Mouse (Mus musculus): ENCODE data around the gene Zscan2.
A peak's percentile ranks its signal among the peaks of the same experiment; 100 is the strongest.

Gene Zscan2

DNA sequence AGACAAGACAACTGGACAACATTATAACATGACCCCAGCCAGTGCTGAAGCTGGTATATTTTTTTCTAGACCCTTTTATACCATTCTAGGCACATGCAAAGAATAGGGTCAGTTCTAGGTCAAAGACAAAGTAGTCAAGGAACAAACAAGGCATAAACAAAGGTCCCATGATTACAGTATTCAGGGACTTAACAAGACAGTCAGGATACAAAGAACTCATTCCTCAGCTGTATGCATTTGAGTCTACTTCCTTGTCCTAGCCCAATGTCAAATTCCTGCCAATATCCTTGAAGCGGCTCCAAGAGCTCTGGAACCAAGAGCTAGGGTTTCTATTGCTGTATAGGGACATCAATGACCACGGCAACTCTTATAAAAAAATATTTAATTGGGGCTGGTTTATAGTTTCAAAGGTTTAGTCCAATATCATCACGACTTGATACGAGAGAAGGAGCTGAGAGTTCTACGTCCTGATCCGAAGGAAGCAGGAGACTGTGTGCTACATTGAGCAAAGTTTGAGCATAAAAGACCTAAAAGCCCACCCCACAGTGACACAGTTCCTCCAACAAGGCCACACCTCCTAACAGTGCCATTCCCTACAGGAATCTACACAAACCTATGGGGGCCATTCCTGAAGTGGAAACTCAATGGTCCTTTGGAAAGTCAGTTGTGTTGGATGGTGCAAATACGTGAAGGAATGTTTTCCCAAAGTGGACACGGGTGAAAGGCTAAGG is 16.6 kb upstream of the Zscan2 start:
- DNase-seq (ENCODE audit: low spot score): no peak

DNA sequence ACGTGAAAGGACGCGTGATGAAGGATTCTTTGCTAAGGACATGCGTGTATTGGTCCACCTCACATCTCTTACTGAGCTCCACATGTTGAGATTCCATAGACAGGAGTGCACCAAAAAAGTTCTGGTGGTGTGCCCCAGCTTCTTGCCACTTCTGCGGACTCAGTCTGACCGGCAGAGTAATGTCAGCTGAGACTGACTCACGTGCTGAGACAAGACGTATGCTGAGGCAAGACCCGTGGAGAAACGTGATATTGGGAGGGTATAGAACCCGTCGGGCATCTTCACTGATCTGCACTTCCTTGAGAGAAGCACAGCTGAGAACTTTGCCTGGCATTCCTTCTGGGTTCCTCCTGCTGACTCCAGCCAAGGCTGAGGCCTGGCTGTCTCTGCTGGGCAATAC is 16.0 kb upstream of the Zscan2 start:
- DNase-seq (ENCODE audit: low spot score): no peak

DNA sequence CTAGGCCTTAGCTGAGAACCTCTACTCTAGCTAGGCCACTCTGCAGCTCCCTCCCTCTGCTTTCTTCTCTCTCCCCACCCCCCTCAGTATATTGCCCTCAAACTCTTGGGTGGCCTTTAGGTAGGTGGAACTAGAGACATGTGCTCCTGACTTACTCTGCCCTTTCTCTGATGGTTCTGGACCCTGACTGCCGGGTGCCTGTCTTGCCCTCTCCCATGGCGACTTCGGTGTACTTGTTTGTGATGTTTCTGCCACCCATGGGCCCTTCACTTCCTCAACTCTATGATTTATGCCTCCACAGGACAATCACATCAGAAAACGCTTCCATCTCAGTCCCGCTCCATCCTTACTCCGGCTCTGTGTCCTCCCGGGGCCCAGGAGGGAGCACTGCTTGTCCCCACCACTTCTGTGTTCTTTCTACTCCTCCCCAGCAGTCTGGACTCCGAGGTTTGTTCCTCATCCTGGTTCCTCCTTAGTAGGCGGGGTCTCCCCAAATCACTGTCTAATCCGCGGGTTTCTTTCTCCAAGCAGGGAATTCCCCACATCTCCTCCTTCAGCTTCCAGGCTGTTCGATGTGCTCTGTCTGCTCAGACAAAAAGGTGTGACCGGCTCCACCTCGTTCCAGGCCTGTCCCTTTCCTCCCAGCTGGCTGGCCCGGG is 15.0 kb upstream of the Zscan2 start:
- DNase-seq (ENCODE audit: low spot score): no peak

DNA sequence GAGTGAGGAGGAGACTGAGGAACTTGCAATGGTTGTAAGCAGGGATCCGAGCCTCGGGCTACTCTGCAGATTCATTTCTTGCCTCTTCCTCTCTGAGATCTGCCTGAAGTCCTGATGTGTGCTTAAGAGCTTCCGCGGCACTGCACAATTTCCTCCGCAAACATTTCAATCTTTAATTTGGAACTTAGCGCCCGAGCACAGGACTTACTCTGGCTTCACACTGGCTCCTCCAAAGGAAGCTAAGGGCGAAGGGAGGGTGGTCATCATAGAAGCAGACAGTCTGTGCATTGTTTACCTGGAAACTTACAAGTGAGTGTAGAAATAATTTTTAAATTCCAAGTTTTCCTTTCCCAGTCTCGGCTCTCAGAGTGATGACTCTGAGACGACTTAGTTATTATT is 14.4 kb upstream of the Zscan2 start:
- no peak for DNase-seq (ENCODE audit: low spot score)

DNA sequence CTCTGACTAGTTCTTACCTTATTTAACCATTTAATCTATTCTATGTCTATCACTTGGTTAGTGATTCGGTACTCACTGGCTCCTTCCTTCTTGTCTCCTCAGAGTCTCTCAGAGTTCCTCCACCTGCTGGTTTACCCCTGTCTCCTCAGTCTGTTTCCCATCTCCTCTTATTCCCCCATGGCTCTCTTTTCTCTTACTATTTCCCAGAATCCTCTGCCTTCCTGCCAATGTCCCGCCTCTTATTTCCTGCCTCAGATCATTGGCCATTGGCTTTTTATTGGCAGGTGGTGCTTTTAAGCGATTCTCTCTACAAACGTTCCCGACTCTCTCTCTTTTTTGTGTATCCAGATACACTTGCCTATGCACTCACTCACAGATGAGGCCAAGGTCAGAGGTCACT is 14.0 kb upstream of the Zscan2 start:
- DNase-seq (ENCODE audit: low spot score): no peak

DNA sequence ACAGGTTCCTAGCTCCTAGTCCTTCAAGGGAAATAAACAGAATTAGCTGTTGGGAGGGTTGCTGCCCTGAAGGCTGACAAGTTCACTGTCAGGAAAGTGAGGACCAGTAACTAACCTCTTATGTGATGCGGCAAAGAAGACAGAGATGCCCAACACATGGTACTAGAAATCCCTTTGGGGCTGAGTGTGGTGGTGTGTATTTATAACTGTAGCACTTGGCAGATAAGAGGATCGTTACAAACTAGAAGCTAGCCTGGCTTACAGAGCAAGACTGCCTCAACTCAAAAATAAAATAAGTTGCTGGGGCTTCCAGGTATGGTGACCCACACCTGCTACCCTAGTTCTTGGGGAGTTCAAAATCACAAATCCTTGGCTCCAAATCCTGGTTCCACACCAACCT is 11.5 kb upstream of the Zscan2 start:
- no peak for DNase-seq (ENCODE audit: low spot score)

DNA sequence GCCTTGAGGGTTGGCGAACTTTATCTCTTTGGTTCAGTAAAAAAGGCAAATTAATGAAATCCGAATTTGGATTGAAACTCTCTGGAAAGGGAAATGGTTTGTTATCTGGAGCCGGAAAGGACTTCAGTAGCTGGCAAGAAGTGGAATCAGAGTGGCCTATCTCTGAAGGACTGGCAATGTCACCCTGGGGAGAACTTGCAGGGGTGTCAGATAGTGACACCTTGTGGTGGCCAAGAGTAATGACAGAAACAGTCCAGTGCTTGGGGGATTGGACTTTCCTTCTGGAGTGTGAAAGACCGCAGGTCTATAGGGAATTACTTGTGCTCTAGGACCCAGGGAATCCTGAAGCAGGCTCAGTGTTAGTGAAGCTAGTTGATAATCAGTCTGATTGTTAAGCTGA is 11.0 kb upstream of the Zscan2 start:
- DNase-seq (ENCODE audit: low spot score): no peak

DNA sequence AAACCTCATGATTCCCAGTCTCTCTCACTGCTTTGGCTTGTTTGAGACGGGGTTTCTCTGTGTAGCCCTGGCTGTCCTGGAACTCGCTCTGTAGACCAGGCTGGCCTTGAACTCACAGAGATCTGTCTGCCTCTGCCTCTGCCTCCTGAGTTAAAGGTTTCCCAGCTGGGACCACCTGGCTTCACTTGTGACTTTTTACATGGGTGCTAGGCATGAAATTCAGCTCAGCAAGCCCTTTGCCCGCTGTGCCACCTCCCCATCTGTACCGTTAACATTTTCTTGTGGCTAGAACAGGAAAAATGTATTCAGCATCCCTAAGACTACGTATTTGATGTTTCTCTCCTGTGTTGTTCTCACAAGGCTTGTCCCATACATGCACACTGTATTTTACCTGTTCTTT is 10.2 kb upstream of the Zscan2 start:
- DNase-seq (ENCODE audit: low spot score): no peak

DNA sequence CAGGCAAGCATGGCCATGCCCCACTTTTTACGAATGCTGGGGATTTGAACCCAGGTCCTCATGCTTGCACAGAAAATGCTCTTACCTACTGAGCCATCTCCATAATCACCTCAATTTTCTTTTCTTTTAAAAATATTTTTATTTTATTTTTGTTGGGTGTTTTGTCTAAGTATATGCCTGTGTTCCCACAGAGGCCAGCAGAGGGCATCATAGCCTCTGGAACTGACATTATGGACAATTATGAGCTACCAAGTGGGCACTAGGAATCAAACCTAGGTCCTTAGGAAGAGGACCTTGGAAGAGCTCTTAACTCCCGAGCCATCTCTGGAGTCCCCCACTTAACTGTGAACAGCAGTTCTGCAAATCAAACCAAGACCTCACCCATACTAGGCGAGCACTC is 7.5 kb upstream of the Zscan2 start:
- no peak for DNase-seq (ENCODE audit: low spot score)

DNA sequence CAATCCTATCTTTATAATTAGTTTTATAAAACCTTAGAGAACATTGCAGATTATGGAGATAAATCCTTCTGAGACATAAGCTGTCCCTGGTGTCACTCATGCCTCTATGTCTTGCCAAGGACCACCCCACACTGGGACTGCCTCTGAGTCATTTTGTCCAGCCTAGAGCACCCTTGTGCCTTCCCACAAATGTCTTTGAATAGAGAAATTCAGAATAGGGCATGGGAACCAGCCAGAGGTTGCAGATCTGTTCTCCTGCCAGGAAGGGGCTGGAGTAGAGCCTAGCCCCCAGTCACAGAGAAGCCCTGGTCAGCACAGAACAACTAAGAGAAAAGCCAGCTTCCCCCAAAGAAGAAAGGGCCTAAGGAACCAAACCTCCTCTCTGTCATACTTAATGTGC is 5.4 kb upstream of the Zscan2 start:
- DNase-seq (ENCODE audit: low spot score): no peak

DNA sequence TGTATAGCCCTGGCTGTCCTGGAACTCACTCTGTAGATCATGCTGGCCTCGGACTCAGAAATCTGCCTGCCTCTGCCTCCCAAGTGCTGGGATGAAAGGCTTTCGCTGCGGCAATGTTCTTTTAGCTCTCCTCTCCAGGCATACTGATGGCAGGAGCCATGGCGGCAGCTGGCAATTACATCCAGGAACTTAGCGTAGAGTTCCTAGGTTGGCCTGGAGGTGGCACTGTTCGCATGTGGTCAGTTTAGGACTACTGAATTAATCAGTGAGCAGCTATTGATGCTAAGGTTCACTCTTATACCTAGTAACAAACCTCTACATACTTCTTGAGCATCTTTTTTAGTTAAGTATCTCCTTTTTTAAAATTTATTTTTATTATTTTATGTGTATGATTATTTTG is 3.5 kb upstream of the Zscan2 start:
- peak; percentile 54 for DNase-seq (ENCODE audit: low spot score)

DNA sequence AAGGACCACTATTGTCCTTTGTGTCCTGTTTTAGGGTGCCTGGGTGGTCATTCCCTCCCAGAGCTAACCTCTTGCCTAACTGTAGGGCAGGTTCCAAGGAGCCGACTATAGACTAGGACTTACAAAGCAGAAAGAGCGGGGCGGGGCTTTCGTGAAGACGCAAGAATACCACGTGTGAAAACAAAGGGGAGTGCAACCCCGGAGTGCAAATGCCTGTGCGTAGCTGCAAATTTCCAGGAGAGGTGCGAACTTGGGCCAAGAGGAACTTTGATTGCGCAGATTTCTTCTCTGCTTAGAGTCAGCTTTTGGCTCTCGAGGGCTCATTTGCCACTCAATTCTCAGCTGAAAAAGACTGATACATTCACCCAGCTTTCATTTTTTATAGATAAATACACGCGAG is 493 bp upstream of the Zscan2 start:
- no peak for DNase-seq (ENCODE audit: low spot score)

DNA sequence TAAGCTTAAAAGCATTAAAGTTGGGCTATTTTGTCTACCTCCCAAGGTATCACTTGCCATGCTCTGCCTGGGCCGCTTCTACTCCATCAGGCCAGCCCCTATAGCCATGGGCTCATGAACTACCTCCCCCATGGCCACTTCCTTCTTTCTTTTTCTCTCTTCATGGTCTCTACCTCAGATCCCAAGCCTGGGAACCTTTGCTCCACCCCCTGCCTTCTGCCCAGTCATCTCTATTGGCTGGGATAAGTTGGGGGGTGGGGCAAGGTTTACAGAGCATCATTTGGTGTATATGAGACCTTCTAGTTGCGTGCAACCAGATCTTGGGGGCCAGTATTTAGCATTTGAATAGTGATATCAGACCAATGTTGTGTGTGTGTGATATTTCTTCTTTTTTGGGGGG is 1.8 kb downstream of the Zscan2 start:
- DNase-seq (ENCODE audit: low spot score): no peak

DNA sequence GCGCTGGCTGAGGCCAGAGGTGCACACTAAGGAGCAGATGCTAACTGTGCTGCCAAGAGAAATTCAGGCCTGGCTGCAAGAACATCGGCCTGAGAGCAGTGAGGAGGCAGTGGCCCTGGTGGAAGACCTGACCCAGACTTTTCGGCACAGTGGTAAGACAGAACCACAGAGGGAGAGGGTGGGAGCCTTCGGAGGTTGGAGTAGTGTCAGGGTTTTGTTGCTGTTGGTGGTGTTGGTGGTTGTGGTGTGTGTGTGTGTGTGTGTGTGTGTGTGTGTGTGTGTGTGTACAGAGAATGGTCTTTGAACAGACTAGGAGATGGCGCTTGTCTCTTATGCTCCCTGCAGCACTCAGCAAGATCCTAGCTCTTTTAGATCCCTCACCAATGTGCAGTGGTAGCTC is 2.8 kb downstream of the Zscan2 start:
- no peak for DNase-seq (ENCODE audit: low spot score)

DNA sequence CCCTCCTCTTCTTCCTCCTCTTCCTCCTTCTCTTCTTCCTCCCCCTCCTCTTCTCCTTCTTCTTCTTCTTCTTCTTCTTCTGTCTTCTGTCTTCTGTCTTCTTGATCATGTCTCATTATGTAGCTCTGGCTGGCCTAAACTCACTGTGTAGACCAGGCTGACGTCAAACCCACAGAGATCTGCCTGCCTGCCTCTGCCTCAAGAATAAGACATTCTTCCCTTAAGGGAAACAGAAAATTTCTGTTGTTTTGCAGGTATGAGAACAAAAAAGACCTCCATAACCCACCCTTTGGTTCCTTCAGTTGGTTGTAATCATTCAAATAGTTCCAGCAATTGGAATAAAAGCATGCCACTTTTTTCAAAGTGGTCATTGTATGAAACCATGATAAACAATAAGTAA is 3.4 kb downstream of the Zscan2 start:
- no peak for DNase-seq (ENCODE audit: low spot score)

DNA sequence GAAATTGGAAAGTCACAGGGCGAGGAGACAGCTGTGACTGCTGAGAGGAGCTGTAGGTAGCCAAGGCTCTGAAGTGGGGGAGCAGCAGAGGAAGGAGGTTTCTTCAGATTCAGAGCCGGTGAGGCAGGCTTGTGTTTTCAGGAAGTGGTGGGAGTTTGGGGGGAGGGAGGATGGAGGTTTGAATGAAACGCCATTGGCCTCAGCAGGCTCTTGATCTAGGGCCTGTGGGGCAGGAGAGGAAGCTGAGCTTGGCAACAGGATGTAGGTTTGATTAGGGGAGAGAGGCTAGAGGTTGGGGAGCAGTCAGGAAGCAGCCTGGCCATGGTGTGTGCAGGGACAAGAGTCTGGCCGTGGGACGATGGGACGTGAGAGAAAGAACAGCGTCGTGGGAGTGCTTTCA is 4.1 kb downstream of the Zscan2 start:
- no peak for DNase-seq (ENCODE audit: low spot score)

DNA sequence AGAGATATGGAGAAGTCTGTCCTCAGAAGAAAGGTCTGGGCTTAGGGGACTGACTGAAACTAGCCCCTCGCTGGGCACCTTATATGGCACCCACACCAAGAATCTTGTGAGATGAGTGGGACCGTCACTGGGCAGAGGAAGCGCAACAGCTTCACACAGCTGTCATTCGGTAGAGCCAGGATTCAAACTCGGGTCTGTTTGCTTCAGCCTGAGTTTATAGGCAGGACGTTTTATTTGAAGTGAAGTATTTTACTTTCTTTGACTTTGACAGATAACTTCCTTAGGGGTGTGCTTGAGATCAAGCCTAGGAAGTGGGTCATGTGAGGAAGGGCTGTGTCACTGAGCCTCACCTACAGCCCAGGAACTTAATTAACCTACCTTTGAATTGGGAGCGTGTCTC is 4.8 kb downstream of the Zscan2 start:
- DNase-seq (ENCODE audit: low spot score): no peak

DNA sequence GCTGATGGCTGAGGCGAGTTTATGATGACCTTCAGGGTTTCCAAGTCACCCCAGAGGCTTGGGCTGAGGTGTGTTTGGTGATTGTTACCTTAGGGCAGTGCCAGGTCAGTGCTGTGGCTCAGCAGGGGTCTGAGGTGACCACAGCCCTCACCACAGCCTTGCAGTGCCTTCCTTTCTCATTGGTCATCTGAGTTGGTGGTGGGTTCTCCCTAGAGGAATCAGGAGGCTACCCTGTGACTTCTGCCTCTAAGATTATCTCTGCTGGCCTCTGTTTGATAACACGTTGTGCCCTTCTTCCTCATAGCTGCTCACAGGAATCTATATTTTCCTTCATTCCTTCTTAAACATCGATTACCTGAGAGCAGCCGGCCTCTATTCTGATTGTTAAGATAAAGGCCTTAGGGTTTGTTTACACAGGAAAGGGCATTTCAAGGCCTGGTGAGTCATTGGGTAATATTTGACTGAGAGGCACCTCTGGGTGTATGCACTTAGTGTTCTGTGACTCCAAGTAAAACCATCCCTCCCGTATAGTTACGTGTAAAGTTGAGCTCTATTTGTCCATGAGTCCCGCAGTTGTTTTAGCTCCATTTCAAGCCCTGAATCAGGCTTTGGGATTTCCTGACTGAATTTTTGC is 5.9 kb downstream of the Zscan2 start:
- DNase-seq (ENCODE audit: low spot score): no peak

DNA sequence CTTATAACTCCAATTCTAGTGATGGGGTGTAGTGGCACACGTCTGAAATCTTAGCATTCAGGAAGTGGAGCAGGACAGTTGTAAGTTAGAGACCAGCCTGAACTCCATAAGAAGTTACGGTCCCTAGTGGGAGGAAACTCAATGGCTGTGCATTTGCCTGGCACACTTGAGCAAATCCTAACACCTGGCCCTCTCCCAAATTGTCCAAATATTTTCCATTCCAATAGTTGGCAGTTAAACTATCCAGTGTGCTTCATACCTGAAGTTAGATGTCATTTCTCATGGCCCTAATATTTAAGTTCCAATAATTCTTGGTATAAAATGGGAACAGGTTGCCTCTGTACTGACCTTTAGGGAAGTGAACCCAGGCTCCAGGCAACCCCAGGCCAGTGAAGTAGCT is 8.0 kb downstream of the Zscan2 start:
- DNase-seq (ENCODE audit: low spot score): no peak

DNA sequence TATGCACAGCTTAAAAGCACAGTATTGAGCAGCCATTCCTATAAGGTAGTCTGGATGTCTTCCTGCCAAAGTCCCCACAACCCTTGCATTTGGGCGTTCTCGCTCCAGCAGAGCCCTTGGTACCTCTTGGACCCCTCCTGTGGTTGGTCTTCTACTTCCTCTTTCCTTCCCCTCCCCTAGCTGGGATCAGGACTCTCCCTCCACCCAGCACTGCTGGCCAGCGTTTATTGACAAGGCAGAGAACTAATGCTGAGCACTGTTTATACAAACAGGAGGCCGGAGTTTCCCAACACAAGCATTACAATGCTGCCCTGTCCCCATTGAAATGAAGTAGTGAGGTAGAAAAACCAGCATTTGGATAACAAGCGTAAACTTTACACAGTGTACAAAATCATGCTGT is 12.3 kb downstream of the Zscan2 start:
- no peak for DNase-seq (ENCODE audit: low spot score)

DNA sequence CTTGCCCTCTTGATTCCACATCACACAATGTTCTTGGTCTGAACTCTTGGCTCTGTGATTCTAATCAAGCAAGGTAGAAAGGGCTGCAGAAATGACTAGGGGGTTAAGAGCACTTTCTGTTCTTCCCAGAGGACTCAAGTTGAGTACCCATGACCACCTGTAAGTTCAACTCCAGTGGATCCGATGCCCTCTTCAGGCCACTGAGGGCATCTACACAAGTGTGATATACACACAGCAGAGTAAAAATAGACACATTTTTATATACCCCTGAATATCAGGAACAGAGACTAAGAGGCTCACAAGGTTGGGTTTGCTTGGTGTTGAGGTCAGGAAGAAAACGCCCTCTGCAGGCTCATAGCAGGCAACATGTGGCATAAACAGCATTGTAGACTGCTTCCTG is 12.9 kb downstream of the Zscan2 start:
- no peak for DNase-seq (ENCODE audit: low spot score)

DNA sequence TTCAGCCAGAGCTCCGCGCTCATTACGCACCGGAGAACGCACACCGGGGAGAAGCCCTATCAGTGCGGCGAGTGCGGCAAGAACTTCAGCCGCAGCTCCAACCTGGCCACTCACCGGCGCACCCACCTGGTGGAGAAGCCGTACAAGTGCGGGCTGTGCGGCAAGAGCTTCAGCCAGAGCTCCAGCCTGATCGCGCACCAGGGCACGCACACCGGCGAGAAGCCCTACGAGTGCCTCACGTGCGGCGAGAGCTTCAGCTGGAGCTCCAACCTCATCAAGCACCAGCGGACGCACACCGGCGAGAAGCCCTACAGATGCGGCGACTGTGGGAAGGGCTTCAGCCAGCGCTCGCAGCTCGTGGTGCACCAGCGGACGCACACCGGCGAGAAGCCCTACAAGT is 15.0 kb downstream of the Zscan2 start:
- no peak for DNase-seq (ENCODE audit: low spot score)

DNA sequence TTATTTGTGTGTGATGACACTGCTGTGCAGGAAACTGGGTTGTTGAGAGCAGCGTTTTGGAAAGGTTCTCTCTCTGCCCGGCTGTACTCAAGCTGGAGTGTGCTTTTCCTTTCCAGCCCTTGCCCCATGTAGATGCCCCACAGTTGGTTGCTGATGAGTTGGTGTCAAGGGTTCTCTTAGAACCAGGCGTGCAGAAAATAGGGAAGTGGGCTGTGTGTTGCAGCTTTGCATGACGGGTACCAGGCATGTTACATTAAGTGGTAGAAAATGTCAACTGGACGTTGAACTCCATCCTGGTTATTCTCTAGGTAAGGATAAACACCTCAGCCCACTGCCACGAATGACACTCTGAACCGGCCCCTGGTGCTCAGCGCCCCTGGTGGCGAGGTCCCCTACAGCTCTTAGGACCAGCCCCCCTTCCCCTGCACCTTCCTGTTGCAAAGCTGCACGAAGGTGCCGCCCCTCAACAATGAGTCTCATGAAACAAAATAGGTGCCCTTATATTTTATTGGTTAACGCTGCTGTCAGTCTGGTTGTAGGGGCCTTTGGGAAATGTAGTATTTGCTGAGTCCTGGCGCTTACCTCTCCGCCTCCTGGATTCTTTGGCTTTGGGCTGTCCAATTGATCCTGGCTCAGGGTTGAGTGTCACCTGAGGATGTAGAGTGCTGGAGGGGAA is 22.2 kb downstream of the Zscan2 start:
- no peak for DNase-seq (ENCODE audit: low spot score)
